Mouse (Mus musculus) telencephalon, adult 2 months (tissue): ENCODE measurements around the gene Cdc27.

Experiments used
- DNase-seq: peaks from one replicate; pipeline ENCODE4 v3.0.0-alpha.2; 2011; ENCODE audit warnings: low read depth, low spot score

The Cdc27 gene

GRCm38 (mm10) chr11:104481971-104482370, 68.4 kb downstream of the Cdc27 start:
- no peak for DNase-seq

GRCm38 (mm10) chr11:104479505-104479904, 70.9 kb downstream of the Cdc27 start:
- no peak for DNase-seq

DNA sequence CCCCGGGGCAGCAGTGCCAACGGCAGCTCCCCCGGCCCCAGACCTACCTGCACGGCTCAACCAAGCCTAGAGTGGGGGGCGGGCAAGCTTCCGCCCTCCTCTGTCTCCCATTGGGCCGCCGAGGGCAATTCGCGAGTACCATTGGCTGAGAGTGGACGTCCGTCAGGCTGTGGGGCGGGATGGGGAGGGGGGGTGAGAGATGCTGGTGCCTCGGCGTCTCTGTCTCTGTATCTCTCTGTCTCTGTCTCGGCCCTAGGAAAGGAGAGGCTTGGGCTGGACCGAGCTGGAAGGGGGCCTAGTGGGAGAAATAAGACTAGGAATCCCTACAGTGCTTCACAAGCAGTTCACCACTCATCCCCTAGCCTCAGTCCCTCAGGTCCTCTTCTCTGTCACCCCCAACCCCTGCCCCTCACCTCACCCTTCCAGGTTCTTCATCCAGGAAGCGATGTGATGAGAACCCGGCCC, 81.0 kb downstream of the Cdc27 start:
- peak; percentile 87 for DNase-seq

GRCm38 (mm10) chr11:104468751-104469268, 81.6 kb downstream of the Cdc27 start, which contains the start of gene Kansl1:
TSS of gene Kansl1 (minus strand) at chr11:104468861.
- no peak for DNase-seq

DNA sequence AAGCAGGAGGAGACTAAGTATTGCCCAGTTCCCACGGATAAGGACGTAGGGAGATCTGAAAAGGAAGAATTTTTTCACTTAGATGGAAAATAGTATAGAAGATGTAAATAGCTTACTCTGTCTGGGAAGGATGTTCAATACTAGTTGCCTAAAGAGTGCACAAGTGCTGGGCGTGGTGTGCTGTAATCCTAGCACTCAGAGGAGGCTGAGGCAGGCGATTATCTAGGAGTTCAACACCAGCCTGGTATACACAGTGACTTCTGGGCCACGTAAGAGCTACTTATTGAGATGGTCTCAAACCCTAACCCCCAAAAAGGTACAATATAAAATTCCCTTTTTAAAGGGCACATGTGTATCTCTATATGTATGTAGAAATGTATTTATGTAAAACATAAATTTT, 82.7 kb downstream of the Cdc27 start:
- DNase-seq, result no peak

DNA sequence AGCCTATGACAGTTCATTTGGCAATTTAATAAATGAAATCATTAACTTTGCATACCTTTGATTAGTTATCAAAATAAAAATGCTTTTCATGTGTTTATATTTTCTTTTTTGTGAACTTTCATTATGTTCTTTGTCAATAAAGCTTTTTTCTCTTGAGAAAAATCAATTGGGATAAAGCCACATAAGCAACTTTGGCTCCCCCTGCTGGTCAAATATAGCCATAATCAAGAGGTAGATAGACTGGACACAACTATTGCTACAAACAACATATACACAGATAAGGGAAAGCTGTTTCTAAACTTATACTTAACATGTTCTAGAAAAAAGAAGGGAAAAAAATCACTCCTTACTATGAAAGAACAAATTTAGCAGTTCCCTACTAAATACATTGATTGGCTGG, 88.9 kb downstream of the Cdc27 start:
- DNase-seq, result peak; percentile 40

DNA sequence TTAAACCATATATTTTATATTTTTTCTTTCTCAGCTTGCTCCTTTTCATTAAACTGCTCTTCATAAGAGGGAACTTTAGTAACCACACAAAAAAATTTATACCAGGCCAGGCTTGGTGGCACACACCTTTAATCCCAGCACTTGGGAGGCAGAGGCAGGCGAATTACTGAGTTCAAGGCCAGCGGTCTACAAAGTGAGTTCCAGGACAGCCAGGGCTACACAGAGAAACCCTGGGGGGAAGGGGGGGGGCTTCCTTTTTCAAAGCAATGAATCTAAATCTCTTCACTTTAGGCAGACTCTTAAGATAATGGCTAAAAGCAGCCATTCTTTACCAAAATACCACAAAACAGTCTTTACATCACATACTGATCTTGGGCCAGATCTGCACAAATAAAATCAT, 90.7 kb downstream of the Cdc27 start:
- no peak for DNase-seq

DNA sequence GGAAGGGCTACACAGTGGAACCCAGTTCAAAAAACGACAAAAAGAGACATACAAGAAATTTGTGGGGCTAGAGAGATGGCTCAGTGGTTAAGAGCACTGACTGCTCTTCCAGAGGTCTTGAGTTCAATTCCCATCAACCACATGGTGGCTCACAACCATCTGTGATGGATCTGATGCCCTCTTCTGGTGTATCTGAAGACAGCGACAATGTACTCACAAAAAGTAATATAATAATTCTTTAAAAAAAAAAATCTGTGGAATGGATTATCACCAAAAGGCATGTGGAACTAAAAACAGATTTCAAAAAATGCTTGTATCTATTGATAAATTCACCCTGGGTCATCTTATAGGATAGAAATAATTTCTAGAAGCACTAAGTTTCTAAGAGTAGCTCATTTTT, 91.9 kb downstream of the Cdc27 start:
- DNase-seq, result no peak
